Mouse (Mus musculus) left cerebral cortex, adult 6 months (tissue): ENCODE results near the gene 1110008L16Rik. TPM values are rescaled to one million over a fixed set of nuclear protein-coding genes. Genes with fewer than 3 reads are reported as not detected.

ENCODE experiments used
- long read RNA-seq, 2 experiments: library from polyadenylated mRNA; unstranded; transcript quantifications; one replicate each; pipeline ENCODE4 v2.0.0; 2019 to 2020
- polyA plus RNA-seq: library from polyadenylated mRNA; unstranded; fragments of <200 nt; fragmentation: Nextera tagmentation; gene quantifications from 2 replicates; pipeline ENCODE4 v1.2.3, GENCODE M21; 2021

The 1110008L16Rik gene
- 3.8 and 4.5 TPM in 2 replicates for polyA plus RNA-seq
- long read RNA-seq, experiment 1, transcript 1110008L16Rik-201 (7 exons, 3,122 nt) = major isoform, 31 of 33 reads
- long read RNA-seq, experiment 1, partial matches to known transcripts = 1 of 33 reads
- long read RNA-seq, experiment 1, other reads (novel, unspliced or antisense) = 1 of 33 reads
- long read RNA-seq, experiment 2, transcript 1110008L16Rik-201 (7 exons, 3,122 nt) = major isoform, 6 of 7 reads
- long read RNA-seq, experiment 2, partial matches to known transcripts = 0 of 7 reads
- long read RNA-seq, experiment 2, other reads (novel, unspliced or antisense) = 1 of 7 reads

DNA sequence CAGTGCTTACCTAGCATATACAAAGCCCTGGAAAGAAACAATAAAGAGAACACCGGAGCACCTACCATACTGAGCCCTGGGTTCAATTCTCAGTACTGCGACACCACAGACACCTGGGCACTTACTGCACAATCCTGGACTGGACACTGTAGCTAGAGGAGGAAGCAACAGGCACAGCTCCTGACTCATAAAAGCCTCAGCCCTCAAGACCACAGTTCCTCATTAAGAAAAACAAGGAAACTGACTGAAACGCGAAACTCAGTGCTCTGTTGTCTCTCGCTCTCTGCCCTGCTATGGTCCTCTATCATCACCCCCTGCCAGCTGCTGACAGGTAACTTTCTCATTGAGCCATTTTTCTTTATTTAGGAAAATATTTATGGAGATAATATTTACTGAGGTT is at the start of gene 1110008L16Rik:
Gene 1110008L16Rik (plus strand): TSS at position 242 of the 400 bp plus-strand sequence.

DNA sequence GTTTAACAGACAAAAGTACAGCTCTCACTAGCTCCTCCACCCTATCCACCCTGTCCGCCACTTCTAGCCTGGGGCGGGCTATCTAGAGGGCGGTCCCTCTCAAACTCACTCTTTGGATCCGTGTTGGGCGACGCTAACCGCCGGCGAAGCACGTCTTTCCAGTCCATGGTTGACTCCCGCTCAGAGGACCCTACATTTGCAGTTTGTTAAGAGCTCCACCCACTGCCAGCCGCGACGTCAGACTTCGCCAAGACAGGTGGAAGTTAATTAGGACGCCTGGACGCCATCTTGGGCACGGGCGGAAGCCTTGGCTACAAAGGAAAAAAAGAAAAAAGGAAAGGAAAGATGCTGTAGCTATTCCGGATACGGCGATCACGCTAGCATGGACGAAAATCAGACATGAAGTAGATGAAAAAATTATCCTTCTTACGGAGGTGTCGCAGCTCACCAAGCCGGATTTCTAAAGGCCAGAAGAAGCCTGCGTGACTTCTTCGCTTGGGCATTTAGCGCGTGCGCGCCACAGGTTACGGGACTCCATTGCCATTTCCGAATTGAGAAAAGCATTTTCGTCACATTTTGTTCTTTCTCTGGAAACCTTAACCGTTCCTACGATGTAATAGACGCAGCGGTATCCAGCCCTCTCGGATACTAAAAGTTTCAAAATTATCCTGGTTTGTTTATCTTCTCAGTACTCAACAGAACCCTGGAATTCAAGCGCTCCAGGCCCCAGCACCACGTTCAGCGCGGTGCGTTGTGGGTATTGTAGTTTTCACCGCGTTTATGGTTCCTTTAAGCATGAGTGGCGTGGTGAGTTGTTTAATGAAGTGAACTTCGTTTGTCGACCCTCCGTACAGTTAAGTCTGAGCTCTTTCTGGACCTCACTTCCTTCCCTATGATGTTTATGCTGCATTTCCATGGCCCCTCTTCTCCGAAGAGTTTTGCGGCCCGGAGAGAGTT is 3.4 kb downstream of the 1110008L16Rik start, which contains the start of gene Ppp2r3c:
Gene Ppp2r3c (minus strand): TSS at position 514 of the 957 bp plus-strand sequence.

DNA sequence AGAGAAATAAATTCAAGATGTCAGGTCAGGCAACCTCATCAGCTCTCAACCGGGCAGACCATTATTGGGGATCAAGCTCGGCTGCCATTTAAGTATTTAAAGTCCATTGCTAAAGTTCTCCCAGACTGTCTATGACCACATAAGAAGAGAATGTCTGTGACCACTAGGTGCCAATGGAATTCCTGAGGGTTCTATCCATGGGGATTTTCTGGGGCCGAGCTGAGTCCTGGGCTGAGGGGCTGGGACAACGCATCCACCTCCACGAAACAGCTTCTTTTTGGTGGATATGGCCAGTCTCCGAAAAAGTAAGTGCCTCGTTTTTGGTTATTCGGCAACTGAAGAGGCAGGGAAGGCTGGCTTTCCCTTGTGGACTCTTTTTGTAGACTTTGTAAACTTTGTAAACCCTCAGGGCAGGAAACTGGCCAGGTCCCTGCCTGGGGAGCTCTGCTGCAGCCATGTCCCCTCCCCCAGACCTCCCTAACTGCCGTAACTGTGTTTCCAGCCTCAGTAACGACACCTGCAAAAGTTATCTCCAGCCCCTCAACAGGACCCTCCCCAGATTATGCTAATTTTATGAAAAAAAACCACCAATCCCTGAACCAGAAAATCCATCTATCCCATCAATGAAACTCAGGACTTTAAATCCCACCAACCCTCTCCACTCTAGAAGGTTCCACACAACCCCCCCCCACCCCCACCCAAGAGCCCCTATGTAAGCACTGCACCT is 84.8 kb downstream of the 1110008L16Rik start, which contains the start of gene Psma6:
Gene Psma6 (plus strand): TSS at position 200 of the 727 bp plus-strand sequence.

Other genes with a start within 250 kb of the 1110008L16Rik start
- gene 2700097O09Rik, start 219.5 kb upstream of the 1110008L16Rik start, polyA plus RNA-seq = 11.2 and 11.5 TPM in 2 replicates
- 79.2 and 140 TPM in 2 replicates for gene Srp54a, start 219.3 kb upstream of the 1110008L16Rik start, polyA plus RNA-seq
- 43.5 and 48.7 TPM in 2 replicates for gene Fam177a, start 175.1 kb upstream of the 1110008L16Rik start, polyA plus RNA-seq
- 41.2 and 46.7 TPM in 2 replicates for gene Srp54b, start 144.5 kb upstream of the 1110008L16Rik start, polyA plus RNA-seq
- gene 1700047I17Rik2, start 100.0 kb upstream of the 1110008L16Rik start, polyA plus RNA-seq = not detected in 2 replicates
- gene Srp54c, start 69.4 kb upstream of the 1110008L16Rik start, polyA plus RNA-seq = 52.2 and 80.8 TPM in 2 replicates
- 9.7 and 11.8 TPM in 2 replicates for gene Ppp2r3c, start 3.4 kb downstream of the 1110008L16Rik start, polyA plus RNA-seq
- gene Psma6, start 84.6 kb downstream of the 1110008L16Rik start, polyA plus RNA-seq = 253 and 308 TPM in 2 replicates
- gene Nfkbia, start 193.1 kb downstream of the 1110008L16Rik start, polyA plus RNA-seq = 56.1 and 66.7 TPM in 2 replicates